Mouse (Mus musculus): ENCODE data around the gene Tusc2. TPM values are rescaled to one million over a fixed set of nuclear protein-coding genes. Genes with fewer than 3 reads are reported as not detected.

Gene Tusc2
- total RNA-seq (2014; fragmentation: Nextera tagmentation), result 27.2 and 33.6 TPM in 2 replicates
- total RNA-seq (2017), result 15.6 and 26.1 TPM in 2 replicates

DNA sequence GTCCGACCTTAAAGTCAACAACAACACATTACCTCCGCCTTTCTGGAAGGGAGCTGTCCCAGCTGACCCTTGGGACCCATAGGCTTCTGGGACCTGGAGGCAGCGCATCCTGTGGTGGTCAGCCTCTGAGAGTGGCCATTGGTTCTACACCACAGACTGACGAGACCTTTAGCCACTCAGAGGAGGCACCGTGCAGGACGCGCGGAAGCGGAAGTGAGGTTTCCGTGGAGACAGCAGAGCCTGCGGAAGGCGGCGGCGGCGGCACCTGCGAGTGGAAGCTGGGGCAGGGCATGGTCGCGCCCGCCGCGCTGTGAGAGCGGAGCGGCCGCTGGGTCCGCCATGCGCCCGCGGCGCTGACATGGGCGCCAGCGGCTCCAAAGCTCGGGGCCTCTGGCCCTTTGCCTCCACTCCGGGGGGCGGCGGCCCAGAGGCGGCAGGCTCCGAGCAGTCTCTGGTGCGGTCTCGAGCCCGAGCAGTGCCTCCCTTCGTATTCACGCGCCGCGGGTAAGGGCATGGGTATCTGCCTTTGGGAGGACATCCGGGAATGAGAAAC, at the start of gene Tusc2:
TSS of gene Tusc2 (plus strand) at position 227 of the 553 bp plus-strand sequence.
- peak; percentile 91 for ATAC-seq (replicated peaks; ENCODE audit: low FRiP score, low TSS enrichment, poor library complexity, severe bottlenecking)

GRCm38 (mm10) chr9:107514303-107514955, 48.6 kb upstream of the Tusc2 start:
- ATAC-seq (replicated peaks; ENCODE audit: low FRiP score, low TSS enrichment, poor library complexity, severe bottlenecking), result peak; percentile 72

DNA sequence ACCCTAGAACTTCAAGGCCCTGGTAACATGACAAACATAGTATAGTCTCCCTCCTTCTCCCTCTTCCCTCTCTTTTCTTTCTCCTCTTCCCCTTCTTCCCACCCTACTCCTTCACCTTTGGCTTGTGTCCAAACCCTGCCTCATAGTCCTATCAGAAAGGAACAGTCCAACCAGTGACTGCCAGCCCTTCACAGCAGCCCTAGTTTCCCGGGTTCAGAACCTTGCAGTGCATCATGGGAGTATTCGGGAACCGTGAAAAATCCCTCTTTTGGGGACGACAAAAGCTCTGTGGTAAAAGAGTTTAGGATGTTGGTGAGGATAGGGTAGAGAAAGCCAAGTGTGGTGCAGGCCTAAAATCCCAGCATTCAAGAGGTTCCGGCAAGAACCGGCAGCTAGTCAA, 42.7 kb upstream of the Tusc2 start:
- ATAC-seq (replicated peaks; ENCODE audit: low FRiP score, low TSS enrichment, poor library complexity, severe bottlenecking), result no peak

DNA sequence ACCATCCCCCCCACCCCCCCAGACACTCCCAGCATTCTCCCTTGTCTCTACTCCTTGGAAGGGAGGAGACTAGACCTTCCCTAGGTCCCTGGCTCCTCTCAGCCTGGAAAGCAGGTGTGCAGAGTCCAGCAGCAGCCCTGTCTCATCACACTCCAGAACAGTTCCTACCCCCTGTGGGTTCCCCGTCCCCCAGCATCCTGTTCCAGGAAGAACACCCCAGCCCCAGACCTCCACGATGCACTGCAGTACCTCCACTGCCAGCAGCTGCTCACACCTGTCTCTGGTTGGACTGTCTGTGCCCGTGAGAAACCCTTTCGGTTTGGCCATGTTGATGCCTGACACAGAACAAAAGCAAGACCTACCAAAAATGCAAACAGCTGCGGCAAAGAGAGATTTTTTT, 41.9 kb upstream of the Tusc2 start:
- no peak for ATAC-seq (replicated peaks; ENCODE audit: low FRiP score, low TSS enrichment, poor library complexity, severe bottlenecking)

DNA sequence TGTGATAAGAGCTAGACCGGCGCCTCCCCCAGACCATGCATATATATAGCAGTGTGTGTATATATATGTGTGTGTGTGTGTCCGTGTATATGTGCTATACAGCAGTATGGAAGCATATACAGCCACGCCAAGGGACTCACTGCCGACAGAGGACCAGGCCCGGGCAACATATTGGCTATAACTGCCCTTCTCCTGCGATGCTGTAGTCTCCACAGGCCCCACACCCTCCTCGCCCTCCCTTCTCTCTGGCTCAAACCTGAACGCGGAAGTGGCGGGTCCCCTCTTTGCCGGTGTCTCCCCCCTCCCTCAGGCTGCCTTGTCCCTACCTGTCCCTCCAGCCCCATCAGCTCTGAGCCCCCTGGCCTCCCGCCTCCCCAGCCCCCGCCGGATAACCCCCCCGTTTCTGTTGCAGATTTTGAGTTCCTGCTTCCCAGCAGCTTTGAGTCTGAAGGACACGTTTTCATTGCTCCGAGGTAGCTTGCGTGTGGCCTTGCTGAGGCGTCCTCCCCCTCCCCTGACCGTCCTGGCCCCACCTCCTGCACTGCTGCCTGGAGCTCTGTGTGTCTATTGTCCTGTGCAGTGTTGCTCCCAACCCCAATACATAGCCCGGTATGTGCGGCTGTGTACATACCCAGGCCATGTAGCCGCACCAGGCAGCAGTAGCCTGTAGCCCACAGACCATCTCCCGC, 41.2 kb upstream of the Tusc2 start:
- ATAC-seq (replicated peaks; ENCODE audit: low FRiP score, low TSS enrichment, poor library complexity, severe bottlenecking), result 0 out of 2 replicates have a peak, but pooled peaks have one; percentile 11

DNA sequence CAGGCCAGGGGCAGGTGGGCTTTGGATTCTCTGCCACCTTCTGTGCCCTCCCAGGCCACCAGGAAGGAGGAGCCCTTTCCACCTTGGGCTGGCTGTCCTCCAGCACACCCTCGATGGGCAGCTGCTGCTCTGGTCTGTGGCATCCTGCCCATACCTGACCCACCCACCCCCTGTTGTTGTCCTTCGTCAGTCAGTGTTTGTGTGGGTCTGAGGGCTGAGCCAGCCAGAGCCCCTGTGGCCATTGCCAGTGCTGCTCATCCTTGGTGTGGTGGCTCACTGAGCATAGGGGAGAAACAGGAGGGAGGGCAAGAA, 40.7 kb upstream of the Tusc2 start:
- ATAC-seq (replicated peaks; ENCODE audit: low FRiP score, low TSS enrichment, poor library complexity, severe bottlenecking), result no peak

DNA sequence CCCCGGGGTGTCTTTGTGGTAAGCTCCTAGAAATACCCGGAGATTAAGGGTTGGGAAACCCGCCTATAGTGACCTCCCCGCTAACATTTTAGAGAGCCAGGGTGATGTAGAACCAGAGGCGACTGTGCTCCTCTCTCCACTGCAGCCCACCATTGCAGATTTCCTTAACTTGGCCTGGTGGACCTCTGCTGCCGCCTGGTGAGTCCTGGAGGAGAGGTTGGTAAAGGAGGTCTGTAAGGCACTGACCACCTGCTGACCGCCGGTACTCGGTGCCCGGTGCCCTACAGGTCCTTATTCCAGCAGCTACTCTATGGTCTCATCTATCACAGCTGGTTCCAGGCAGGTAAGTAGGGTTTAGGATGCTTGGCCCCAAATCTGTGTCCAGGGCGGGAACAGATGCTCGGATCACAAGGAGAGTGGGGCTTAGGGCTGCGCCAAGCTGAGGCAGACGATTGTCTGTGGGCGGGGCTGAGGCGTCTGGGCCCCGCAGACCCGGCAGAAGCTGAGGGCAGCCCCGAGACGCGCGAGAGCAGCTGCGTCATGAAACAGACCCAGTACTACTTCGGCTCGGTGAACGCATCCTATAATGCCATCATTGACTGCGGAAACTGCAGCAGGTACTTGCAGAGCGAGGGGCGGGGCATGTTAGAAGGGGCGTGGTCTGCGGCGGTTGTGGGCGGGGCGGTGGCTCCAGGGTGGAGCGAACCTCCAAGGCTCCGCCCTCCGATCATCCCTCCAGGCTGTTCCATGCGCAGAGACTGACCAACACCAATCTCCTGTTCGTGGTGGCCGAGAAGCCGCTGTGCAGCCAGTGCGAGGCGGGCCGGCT, 36.6 kb upstream of the Tusc2 start:
- peak; percentile 57 for ATAC-seq (replicated peaks; ENCODE audit: low FRiP score, low TSS enrichment, poor library complexity, severe bottlenecking)

- peak; percentile 92 for ATAC-seq (replicated peaks; ENCODE audit: low FRiP score, low TSS enrichment, poor library complexity, severe bottlenecking)
Observed at GRCm38 (mm10) chr9:107533791-107534407, 29.2 kb upstream of the Tusc2 start, which contains the start of gene Tmem115. Gene Tmem115 (plus strand): TSS chr9:107533945.

- peak; percentile 55 for ATAC-seq (replicated peaks; ENCODE audit: low FRiP score, low TSS enrichment, poor library complexity, severe bottlenecking)
Observed at GRCm38 (mm10) chr9:107534408-107535202, 28.4 kb upstream of the Tusc2 start.

GRCm38 (mm10) chr9:107538231-107538630, 24.8 kb upstream of the Tusc2 start:
- ATAC-seq (replicated peaks; ENCODE audit: low FRiP score, low TSS enrichment, poor library complexity, severe bottlenecking), result no peak

- no peak for ATAC-seq (replicated peaks; ENCODE audit: low FRiP score, low TSS enrichment, poor library complexity, severe bottlenecking)
Observed at GRCm38 (mm10) chr9:107538711-107539110, 24.3 kb upstream of the Tusc2 start.

- no peak for ATAC-seq (replicated peaks; ENCODE audit: low FRiP score, low TSS enrichment, poor library complexity, severe bottlenecking)
Observed at GRCm38 (mm10) chr9:107539940-107540339, 23.1 kb upstream of the Tusc2 start.

DNA sequence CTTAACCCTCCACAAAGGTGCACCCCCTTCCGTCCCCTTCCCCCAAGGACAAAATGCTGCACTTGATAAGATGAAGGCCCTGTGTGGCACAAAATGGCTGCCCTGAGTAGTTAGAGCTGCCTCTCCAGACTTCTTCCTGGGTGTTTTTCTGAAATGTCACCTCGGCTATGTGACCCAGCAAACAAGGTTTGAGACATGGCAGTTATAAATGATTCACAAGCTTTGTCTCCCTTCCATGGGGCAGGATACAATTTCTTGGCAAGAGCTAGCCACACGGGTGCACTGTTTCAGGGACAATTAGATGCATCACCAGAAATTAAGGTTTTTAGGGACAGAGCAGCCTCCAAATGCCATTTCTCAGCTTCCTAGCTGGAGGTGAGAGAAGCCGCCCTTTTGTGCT, 22.6 kb upstream of the Tusc2 start:
- no peak for ATAC-seq (replicated peaks; ENCODE audit: low FRiP score, low TSS enrichment, poor library complexity, severe bottlenecking)

GRCm38 (mm10) chr9:107541005-107541404, 22.1 kb upstream of the Tusc2 start:
- no peak for ATAC-seq (replicated peaks; ENCODE audit: low FRiP score, low TSS enrichment, poor library complexity, severe bottlenecking)

DNA sequence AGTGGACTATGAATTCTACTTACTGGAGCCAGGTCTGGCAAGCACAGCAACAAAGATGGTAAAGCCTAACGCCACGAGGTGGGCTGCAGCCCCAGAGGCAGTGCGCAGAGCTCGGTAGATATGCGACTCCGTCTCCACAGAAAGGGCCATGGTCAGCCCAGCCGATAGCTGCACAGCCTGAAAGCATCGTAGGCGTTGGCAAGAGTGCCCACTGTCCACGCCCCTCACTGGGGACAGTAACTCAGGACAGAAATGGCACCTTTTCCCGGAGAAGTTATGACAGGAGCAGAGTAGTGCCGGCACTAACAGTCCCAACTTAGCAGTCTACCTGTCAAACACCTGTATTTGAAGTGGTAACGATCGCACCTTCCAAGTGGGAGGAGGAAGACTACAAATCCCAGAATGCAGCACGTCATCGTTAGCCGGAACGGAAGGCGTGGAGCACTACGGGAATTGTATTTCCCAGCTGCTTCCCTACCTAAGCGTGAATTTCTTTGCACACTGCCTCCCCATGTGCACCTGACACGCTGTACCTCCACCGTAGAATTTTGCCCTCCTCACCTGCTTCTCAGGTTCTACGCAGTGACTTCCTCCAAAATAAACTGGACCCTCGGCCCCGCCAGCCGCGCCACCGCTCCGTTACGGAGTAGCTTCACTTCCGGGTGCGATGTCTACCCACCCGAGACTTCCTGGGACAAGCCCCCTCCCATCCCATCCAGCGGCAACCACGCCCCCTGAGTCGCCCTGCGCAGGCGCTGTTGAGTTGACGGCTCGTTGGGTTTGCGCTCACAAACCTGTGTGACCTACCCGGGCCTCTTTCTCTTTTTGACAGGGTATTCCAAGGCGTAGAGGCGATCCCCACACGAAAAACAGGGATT, 21.3 kb upstream of the Tusc2 start, which contains the start of the genes Cyb561d2 and Nprl2:
TSS of gene Cyb561d2 (minus strand) at position 720 of the 878 bp plus-strand sequence.
TSS of gene Nprl2 (plus strand) at position 753 of the 878 bp plus-strand sequence.
- peak; percentile 77 for ATAC-seq (replicated peaks; ENCODE audit: low FRiP score, low TSS enrichment, poor library complexity, severe bottlenecking)

- ATAC-seq (replicated peaks; ENCODE audit: low FRiP score, low TSS enrichment, poor library complexity, severe bottlenecking), result peak; percentile 6; the same call in 1 of the 2 replicates
Observed at GRCm38 (mm10) chr9:107542352-107542686, 20.7 kb upstream of the Tusc2 start.

GRCm38 (mm10) chr9:107542721-107543120, 20.3 kb upstream of the Tusc2 start:
- ATAC-seq (replicated peaks; ENCODE audit: low FRiP score, low TSS enrichment, poor library complexity, severe bottlenecking), result no peak

- no peak for ATAC-seq (replicated peaks; ENCODE audit: low FRiP score, low TSS enrichment, poor library complexity, severe bottlenecking)
Observed at GRCm38 (mm10) chr9:107543299-107543698, 19.8 kb upstream of the Tusc2 start.
